Mouse (Mus musculus) ovary, postnatal 10 days (tissue): ENCODE results near the gene Nfkbil1.
A peak's percentile ranks its signal among the peaks of the same experiment; 100 is the strongest.

ENCODE experiments used
- DNase-seq: peaks from one replicate; pipeline ENCODE4 v3.0.0; 2022; ENCODE audit warnings: low spot score

The Nfkbil1 gene

GRCm38 (mm10) chr17:35202442-35202841, 33.1 kb downstream of the Nfkbil1 start:
- no peak for DNase-seq

- no peak for DNase-seq
These were observed 33.8 kb downstream of the Nfkbil1 start, which contains the start of gene Tnf for GRCm38 (mm10) chr17:35201787-35202186. Gene Tnf, minus strand, starts transcription at chr17:35202007.

GRCm38 (mm10) chr17:35201128-35201527, 34.5 kb downstream of the Nfkbil1 start:
- DNase-seq, result no peak

GRCm38 (mm10) chr17:35200398-35200797, 35.2 kb downstream of the Nfkbil1 start:
- no peak for DNase-seq

GRCm38 (mm10) chr17:35198946-35199345, 36.6 kb downstream of the Nfkbil1 start:
- DNase-seq, result no peak

- DNase-seq, result no peak
These were observed 37.6 kb downstream of the Nfkbil1 start for GRCm38 (mm10) chr17:35198029-35198428.

- no peak for DNase-seq
These were observed 38.5 kb downstream of the Nfkbil1 start for GRCm38 (mm10) chr17:35197126-35197525.

- DNase-seq, result no peak
These were observed 39.3 kb downstream of the Nfkbil1 start for GRCm38 (mm10) chr17:35196321-35196641.

GRCm38 (mm10) chr17:35195631-35196320, 39.8 kb downstream of the Nfkbil1 start:
- DNase-seq, result peak; percentile 46

- no peak for DNase-seq
These were observed 40.6 kb downstream of the Nfkbil1 start for GRCm38 (mm10) chr17:35194844-35195630.

GRCm38 (mm10) chr17:35193881-35194843, 41.4 kb downstream of the Nfkbil1 start, which contains the start of gene Ltb:
Gene Ltb, plus strand, starts transcription at chr17:35194439.
- no peak for DNase-seq

- no peak for DNase-seq
These were observed 42.7 kb downstream of the Nfkbil1 start for GRCm38 (mm10) chr17:35192924-35193323.

GRCm38 (mm10) chr17:35191723-35192122, 43.9 kb downstream of the Nfkbil1 start:
- no peak for DNase-seq

GRCm38 (mm10) chr17:35190096-35190495, 45.5 kb downstream of the Nfkbil1 start:
- no peak for DNase-seq

GRCm38 (mm10) chr17:35189186-35189585, 46.4 kb downstream of the Nfkbil1 start:
- DNase-seq, result no peak

- DNase-seq, result no peak
These were observed 47.5 kb downstream of the Nfkbil1 start, which contains the start of gene Lst1 for GRCm38 (mm10) chr17:35187959-35188610. Gene Lst1, minus strand, starts transcription at chr17:35188439.

- no peak for DNase-seq
These were observed 48.2 kb downstream of the Nfkbil1 start for GRCm38 (mm10) chr17:35187345-35187744.

GRCm38 (mm10) chr17:35186681-35187080, 48.9 kb downstream of the Nfkbil1 start:
- DNase-seq, result no peak

GRCm38 (mm10) chr17:35185639-35186611, 49.7 kb downstream of the Nfkbil1 start:
- DNase-seq, result no peak

- no peak for DNase-seq
These were observed 55.5 kb downstream of the Nfkbil1 start for GRCm38 (mm10) chr17:35180093-35180492.
